Mouse (Mus musculus): ENCODE measurements around the gene Slc38a4.

DNA sequence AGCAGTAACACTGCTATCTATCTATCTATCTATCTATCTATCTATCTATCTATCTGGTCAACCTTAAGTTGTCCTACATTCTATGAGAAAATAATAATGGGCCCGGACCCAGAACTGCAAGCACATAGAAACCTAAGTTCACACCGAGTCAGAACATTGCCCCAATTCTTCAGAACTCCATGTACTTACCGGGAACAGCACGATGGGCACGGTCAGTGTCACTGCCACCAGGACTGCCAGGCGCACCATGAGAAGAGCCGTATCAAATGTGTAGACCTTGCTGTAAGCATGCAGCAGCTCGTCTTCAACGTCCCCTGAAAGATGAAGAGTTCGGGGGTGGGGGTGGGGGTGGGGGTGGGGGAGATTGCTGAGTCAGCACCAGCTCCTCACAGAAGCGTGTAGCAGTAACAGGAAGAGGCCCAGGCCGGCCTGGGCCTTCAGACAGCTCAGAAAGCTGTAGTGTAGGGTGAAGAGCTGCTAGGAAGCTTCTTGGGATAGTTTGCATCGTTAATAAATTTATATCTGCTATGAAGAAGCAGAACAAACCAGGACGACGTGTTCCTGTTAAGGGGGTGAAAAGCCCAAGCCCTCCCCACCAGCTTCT lies 50.0 kb downstream of the Slc38a4 start:
- TF ChIP-seq CTCF (IDR thresholded peaks at IDR 0.05; ENCODE audit: low read depth) (no peak), EP300 (IDR thresholded peaks at IDR 0.05; ENCODE audit: low read depth) (no peak)

Measured in heart, postnatal 0 days (tissue).